Mouse (Mus musculus) cortical plate, adult 2 months (tissue): ENCODE measurements around the gene Cnga2.

Source experiments
- CTCF ChIP-seq: fragments of 200-500 bp; IDR thresholded peaks from 2 replicates; pipeline ENCODE4 v1.5.1; 2011; ENCODE audit warnings: mild to moderate bottlenecking, control low read depth, low read length; ENCODE audit not compliant: insufficient read depth; ENCODE audit errors: extremely low read depth
- POLR2A ChIP-seq: fragments of 200-500 bp; IDR thresholded peaks from 2 replicates; pipeline ENCODE4 v1.6.1; 2011; ENCODE audit warnings: mild to moderate bottlenecking, low read length, control low read depth; ENCODE audit not compliant: insufficient read depth; ENCODE audit errors: extremely low read depth

DNA sequence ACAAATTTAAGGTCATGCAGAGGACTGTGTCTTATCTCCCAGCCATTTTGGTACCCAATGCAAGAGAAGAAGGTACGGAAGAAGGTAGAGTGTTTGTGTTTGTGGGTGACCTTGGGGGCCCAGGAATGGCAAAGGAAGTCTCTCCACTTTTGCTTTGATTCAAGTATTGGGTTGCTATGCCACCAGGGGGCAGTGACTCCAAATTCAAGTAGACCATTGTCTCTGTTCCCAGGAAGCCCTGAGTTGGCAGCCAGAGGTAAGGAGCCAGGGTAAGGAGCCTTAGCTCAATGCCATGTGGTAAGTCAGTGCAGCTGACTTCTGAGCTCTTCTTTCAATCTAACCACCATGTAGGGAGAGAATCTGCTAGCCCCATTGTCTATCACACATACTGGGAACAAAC lies 7.9 kb upstream of the Cnga2 start:
- 0 out of 2 replicates have a peak, but pooled peaks have one; percentile 20 for TF ChIP-seq CTCF
- TF ChIP-seq POLR2A: no peak
